Mouse (Mus musculus): ENCODE measurements at regions not wholly inside any gene's neighbourhood (a gene's known extent, or its start where the extent isn't known, plus 50 kb on each side); places are given as distances from the start of the nearest gene placed in this dataset.

- ATAC-seq (ENCODE audit: low FRiP score) (no peak), DNase-seq (ENCODE audit: low spot score) (no peak)
- Histone ChIP-seq H3K9me3 (ENCODE audit: control insufficient read depth, low read length) (no peaks in the 10 kb centered on the region), H3K36me3 (ENCODE audit: control insufficient read depth, insufficient read depth, low read length) (no peaks in the 10 kb centered on the region), H3K9ac (ENCODE audit: low read depth, low read length) (no peak overlapping the region), H3K4me3 (ENCODE audit: low read depth, low read length) (no peak overlapping the region), H3K27me3 (ENCODE audit: control insufficient read depth, insufficient read depth, low read length) (no peaks in the 10 kb centered on the region), H3K4me1 (replicated peaks; ENCODE audit: control insufficient read depth, insufficient read depth, low read length) (no peaks in the 10 kb centered on the region; the same call in 1 of the 2 replicates), H3K4me2 (replicated peaks; ENCODE audit: low read depth, low read length) (no peak overlapping the region), H3K27ac (ENCODE audit: low read depth, low read length) (no peak overlapping the region)
- 75% methylated on average over 6 of the region's 6 CpGs for WGBS
Measured at GRCm38 (mm10) chr9:61862071-61862480, 52.3 kb downstream of the Rplp1 start.

DNA sequence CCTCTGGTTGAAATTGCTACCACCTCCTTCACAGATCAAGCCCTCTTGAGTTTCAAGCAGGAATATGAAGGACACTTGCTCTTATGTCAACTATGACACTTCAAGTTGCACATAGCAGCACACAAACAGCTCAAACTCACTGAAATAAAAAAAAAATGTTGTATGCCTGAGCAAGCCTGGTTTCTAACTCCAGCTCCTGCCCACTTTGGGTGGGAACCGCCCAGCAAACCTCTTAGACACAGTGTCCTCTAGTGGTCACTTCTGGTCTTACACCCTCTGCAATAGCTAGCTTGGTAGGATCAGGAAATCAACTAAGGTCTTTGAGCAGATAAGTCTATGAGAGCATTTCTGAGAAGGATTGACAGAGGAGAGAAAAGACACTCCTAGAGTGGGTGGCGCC, 54.2 kb downstream of the Rplp1 start:
- no peaks in the 10 kb centered on the region for H3K4me1 ChIP-seq (replicated peaks; ENCODE audit: control insufficient read depth, insufficient read depth, low read length)
- ATAC-seq (ENCODE audit: low FRiP score) (no peak), DNase-seq (ENCODE audit: low spot score) (peak; percentile 82)
- H3K27me3 ChIP-seq (ENCODE audit: control insufficient read depth, insufficient read depth, low read length), result no peaks in the 10 kb centered on the region
- no peak overlapping the region for H3K4me3 ChIP-seq (ENCODE audit: low read depth, low read length)
- no peaks in the 10 kb centered on the region for H3K36me3 ChIP-seq (ENCODE audit: control insufficient read depth, insufficient read depth, low read length)
- H3K27ac ChIP-seq (ENCODE audit: low read depth, low read length), result no peak overlapping the region
- H3K9ac ChIP-seq (ENCODE audit: low read depth, low read length), result no peak overlapping the region
- WGBS, result 34% methylated on average over 2 of the region's 2 CpGs
- no peak overlapping the region for H3K4me2 ChIP-seq (replicated peaks; ENCODE audit: low read depth, low read length)
- H3K9me3 ChIP-seq (ENCODE audit: control insufficient read depth, low read length), result no peaks in the 10 kb centered on the region

DNA sequence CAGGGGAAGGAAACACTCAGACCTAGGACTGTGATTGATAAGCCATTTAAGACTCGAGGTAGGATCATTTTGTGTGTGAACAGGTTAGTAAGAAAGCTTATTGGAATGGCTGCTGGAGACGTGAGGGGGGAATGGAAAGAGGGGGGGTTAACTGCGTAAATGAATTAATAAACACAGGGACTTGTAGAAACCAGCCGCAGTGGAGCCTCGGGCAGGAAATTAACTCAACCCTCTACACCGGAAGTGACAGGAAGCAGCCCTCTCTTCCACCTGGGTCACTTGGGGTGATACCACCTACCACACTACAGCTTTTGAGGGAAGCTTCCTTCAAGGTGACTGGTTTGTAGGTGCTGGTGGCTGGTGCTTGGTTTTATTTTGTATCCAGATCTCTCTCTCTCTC, 54.9 kb downstream of the Rplp1 start:
- H3K27me3 ChIP-seq (ENCODE audit: control insufficient read depth, insufficient read depth, low read length), result no peaks in the 10 kb centered on the region
- ATAC-seq (ENCODE audit: low FRiP score) (no peak), DNase-seq (ENCODE audit: low spot score) (no peak)
- no peaks in the 10 kb centered on the region for H3K9me3 ChIP-seq (ENCODE audit: control insufficient read depth, low read length)
- H3K9ac ChIP-seq (ENCODE audit: low read depth, low read length), result no peak overlapping the region
- H3K36me3 ChIP-seq (ENCODE audit: control insufficient read depth, insufficient read depth, low read length), result no peaks in the 10 kb centered on the region
- no peak overlapping the region for H3K4me2 ChIP-seq (replicated peaks; ENCODE audit: low read depth, low read length)
- WGBS, result 59% methylated on average over 6 of the region's 6 CpGs
- no peak overlapping the region for H3K27ac ChIP-seq (ENCODE audit: low read depth, low read length)
- no peaks in the 10 kb centered on the region for H3K4me1 ChIP-seq (replicated peaks; ENCODE audit: control insufficient read depth, insufficient read depth, low read length)
- H3K4me3 ChIP-seq (ENCODE audit: low read depth, low read length), result no peak overlapping the region

GRCm38 (mm10) chr9:61857817-61858216, 56.5 kb downstream of the Rplp1 start:
- no peaks in the 10 kb centered on the region for H3K9me3 ChIP-seq (ENCODE audit: control insufficient read depth, low read length)
- no peak overlapping the region for H3K4me3 ChIP-seq (ENCODE audit: low read depth, low read length)
- H3K4me2 ChIP-seq (replicated peaks; ENCODE audit: low read depth, low read length), result no peak overlapping the region
- no peaks in the 10 kb centered on the region for H3K4me1 ChIP-seq (replicated peaks; ENCODE audit: control insufficient read depth, insufficient read depth, low read length)
- H3K36me3 ChIP-seq (ENCODE audit: control insufficient read depth, insufficient read depth, low read length), result no peaks in the 10 kb centered on the region
- 83% methylated on average over 6 of the region's 6 CpGs for WGBS
- DNase-seq (ENCODE audit: low spot score) (no peak), ATAC-seq (ENCODE audit: low FRiP score) (no peak)
- no peak overlapping the region for H3K27ac ChIP-seq (ENCODE audit: low read depth, low read length)
- no peaks in the 10 kb centered on the region for H3K27me3 ChIP-seq (ENCODE audit: control insufficient read depth, insufficient read depth, low read length)
- no peak overlapping the region for H3K9ac ChIP-seq (ENCODE audit: low read depth, low read length)

DNA sequence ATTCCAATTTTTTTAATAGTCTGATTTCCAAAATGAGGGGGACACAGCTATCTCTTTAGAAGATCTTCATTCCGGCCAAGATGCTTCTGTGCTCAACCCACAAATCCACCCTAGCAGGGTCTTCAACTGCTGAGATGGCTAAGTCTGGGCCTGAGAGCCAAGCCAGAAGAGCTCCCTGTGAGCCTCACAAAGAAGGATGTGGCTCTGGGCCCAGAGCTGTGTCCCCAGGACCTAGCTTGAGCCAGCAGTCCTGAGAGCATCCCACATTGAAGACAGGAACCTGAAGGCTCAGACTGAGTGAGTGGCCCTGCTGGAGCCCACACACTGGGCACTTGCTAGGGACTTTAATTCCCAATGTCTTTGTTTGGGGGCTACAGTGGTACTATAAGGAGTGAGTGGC, 57.7 kb downstream of the Rplp1 start:
- Histone ChIP-seq H3K4me1 (replicated peaks; ENCODE audit: control insufficient read depth, insufficient read depth, low read length) (no peaks in the 10 kb centered on the region), H3K36me3 (ENCODE audit: control insufficient read depth, insufficient read depth, low read length) (no peaks in the 10 kb centered on the region), H3K9ac (ENCODE audit: low read depth, low read length) (no peak overlapping the region), H3K27me3 (ENCODE audit: control insufficient read depth, insufficient read depth, low read length) (no peaks in the 10 kb centered on the region), H3K27ac (ENCODE audit: low read depth, low read length) (no peak overlapping the region), H3K4me2 (replicated peaks; ENCODE audit: low read depth, low read length) (no peak overlapping the region), H3K4me3 (ENCODE audit: low read depth, low read length) (no peak overlapping the region), H3K9me3 (ENCODE audit: control insufficient read depth, low read length) (no peaks in the 10 kb centered on the region)
- WGBS, result 90% methylated on average over 1 of the region's 1 CpGs
- ATAC-seq (ENCODE audit: low FRiP score), result no peak
- no peak for DNase-seq (ENCODE audit: low spot score)

- 73% methylated on average over 11 of the region's 11 CpGs for WGBS
- ATAC-seq (ENCODE audit: low FRiP score) (no peak), DNase-seq (ENCODE audit: low spot score) (no peak)
- no peaks in the 10 kb centered on the region for H3K9me3 ChIP-seq (ENCODE audit: control insufficient read depth, low read length)
- no peak overlapping the region for H3K4me2 ChIP-seq (replicated peaks; ENCODE audit: low read depth, low read length)
- H3K27me3 ChIP-seq (ENCODE audit: control insufficient read depth, insufficient read depth, low read length), result no peaks in the 10 kb centered on the region
- H3K9ac ChIP-seq (ENCODE audit: low read depth, low read length), result no peak overlapping the region
- H3K4me3 ChIP-seq (ENCODE audit: low read depth, low read length), result no peak overlapping the region
- H3K27ac ChIP-seq (ENCODE audit: low read depth, low read length), result no peak overlapping the region
- H3K4me1 ChIP-seq (replicated peaks; ENCODE audit: control insufficient read depth, insufficient read depth, low read length), result no peaks in the 10 kb centered on the region
- no peaks in the 10 kb centered on the region for H3K36me3 ChIP-seq (ENCODE audit: control insufficient read depth, insufficient read depth, low read length)
Measured at GRCm38 (mm10) chr9:61855686-61856085, 58.7 kb downstream of the Rplp1 start.

DNA sequence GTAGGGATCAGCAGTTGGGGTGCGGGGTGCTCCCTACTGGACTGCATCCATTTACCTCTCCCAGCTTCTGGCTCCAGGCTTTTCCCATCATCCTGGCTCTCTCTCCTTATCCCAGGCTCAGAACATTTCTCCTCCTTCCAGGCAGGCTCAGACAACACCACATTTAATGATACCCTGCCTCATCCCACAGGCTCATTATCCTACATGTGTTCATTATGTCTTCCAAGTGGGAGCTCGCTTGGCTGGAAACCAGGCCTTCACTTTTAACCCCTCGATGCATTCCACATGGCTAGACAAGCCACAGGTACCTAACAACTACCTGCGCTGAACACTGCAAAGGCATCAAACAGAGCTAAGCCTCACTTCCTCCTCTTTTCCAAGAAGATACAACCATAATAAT, 60.5 kb downstream of the Rplp1 start:
- Histone ChIP-seq H3K36me3 (ENCODE audit: control insufficient read depth, insufficient read depth, low read length) (no peaks in the 10 kb centered on the region), H3K9me3 (ENCODE audit: control insufficient read depth, low read length) (no peaks in the 10 kb centered on the region), H3K4me1 (replicated peaks; ENCODE audit: control insufficient read depth, insufficient read depth, low read length) (no peaks in the 10 kb centered on the region), H3K4me3 (ENCODE audit: low read depth, low read length) (no peak overlapping the region), H3K27me3 (ENCODE audit: control insufficient read depth, insufficient read depth, low read length) (no peaks in the 10 kb centered on the region), H3K27ac (ENCODE audit: low read depth, low read length) (no peak overlapping the region), H3K4me2 (replicated peaks; ENCODE audit: low read depth, low read length) (no peak overlapping the region), H3K9ac (ENCODE audit: low read depth, low read length) (no peak overlapping the region)
- WGBS, result 88% methylated on average over 4 of the region's 4 CpGs
- ATAC-seq (ENCODE audit: low FRiP score) (no peak), DNase-seq (ENCODE audit: low spot score) (no peak)

- H3K9ac ChIP-seq (ENCODE audit: low read depth, low read length), result no peak overlapping the region
- no peaks in the 10 kb centered on the region for H3K36me3 ChIP-seq (ENCODE audit: control insufficient read depth, insufficient read depth, low read length)
- no peaks in the 10 kb centered on the region for H3K27me3 ChIP-seq (ENCODE audit: control insufficient read depth, insufficient read depth, low read length)
- no peaks in the 10 kb centered on the region for H3K4me1 ChIP-seq (replicated peaks; ENCODE audit: control insufficient read depth, insufficient read depth, low read length)
- H3K4me2 ChIP-seq (replicated peaks; ENCODE audit: low read depth, low read length), result no peak overlapping the region
- WGBS, result 100% methylated on average over 3 of the region's 3 CpGs
- H3K9me3 ChIP-seq (ENCODE audit: control insufficient read depth, low read length), result no peaks in the 10 kb centered on the region
- no peak overlapping the region for H3K4me3 ChIP-seq (ENCODE audit: low read depth, low read length)
- ATAC-seq (ENCODE audit: low FRiP score), result no peak
- DNase-seq (ENCODE audit: low spot score), result no peak
- no peak overlapping the region for H3K27ac ChIP-seq (ENCODE audit: low read depth, low read length)
Measured at GRCm38 (mm10) chr9:61851331-61851730, 63.0 kb downstream of the Rplp1 start.

DNA sequence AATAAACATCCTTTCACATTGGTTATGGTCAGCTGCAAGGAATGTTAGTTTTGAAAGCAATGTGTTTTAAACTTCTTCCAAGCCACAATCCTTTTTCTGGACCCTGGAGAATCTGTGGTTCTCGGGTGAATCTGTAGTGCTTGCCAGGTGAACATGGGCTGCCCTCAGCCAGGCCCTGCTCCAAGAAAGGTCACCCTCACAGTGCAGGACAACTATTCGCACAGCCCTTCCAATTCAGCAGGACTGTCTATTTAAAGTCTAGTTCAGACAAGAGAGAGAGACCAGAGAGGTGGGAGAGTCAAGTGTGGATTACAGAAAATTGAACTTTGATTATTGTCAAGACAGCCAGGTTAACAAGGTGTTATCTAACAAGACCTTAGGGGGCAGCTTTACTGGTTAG, 65.9 kb downstream of the Rplp1 start:
- Histone ChIP-seq H3K27me3 (ENCODE audit: control insufficient read depth, insufficient read depth, low read length) (no peaks in the 10 kb centered on the region), H3K4me3 (ENCODE audit: low read depth, low read length) (no peak overlapping the region), H3K9me3 (ENCODE audit: control insufficient read depth, low read length) (no peaks in the 10 kb centered on the region), H3K4me2 (replicated peaks; ENCODE audit: low read depth, low read length) (no peak overlapping the region), H3K27ac (ENCODE audit: low read depth, low read length) (no peak overlapping the region), H3K4me1 (replicated peaks; ENCODE audit: control insufficient read depth, insufficient read depth, low read length) (no peaks in the 10 kb centered on the region), H3K9ac (ENCODE audit: low read depth, low read length) (no peak overlapping the region), H3K36me3 (ENCODE audit: control insufficient read depth, insufficient read depth, low read length) (no peaks in the 10 kb centered on the region)
- WGBS, result 83% methylated on average over 2 of the region's 2 CpGs
- DNase-seq (ENCODE audit: low spot score), result no peak
- no peak for ATAC-seq (ENCODE audit: low FRiP score)

Measured in hindbrain, embryonic 11.5 days (tissue).